Mouse (Mus musculus) forebrain, postnatal 0 days (tissue): ENCODE measurements at regions not wholly inside any gene's neighbourhood (a gene's known extent, or its start where the extent isn't known, plus 50 kb on each side); places are given as distances from the start of the nearest gene placed in this dataset.
"Not testable (repeated sequence)": the region's sequence is repeated elsewhere in the genome, so short reads cannot be mapped to it uniquely, and the experiment has no call there.

ENCODE experiments used
- ATAC-seq: fragments of 200-750 bp; cut with Nextera tagmentation; 2 replicates; pipeline ENCODE4 v1.8.0; 2017; ENCODE audit warnings: mild to moderate bottlenecking, moderate library complexity
- DNase-seq: peaks from one replicate; pipeline ENCODE4 v3.0.0-alpha.2; 2015
- H3K27ac ChIP-seq: fragments of 300-500 bp; sonication (generic); 2 replicates; pipeline ENCODE4 v1.5.1; 2014; ENCODE audit warnings: low read depth, mild to moderate bottlenecking, antibody characterized with exemption, low read length, moderate library complexity, mixed read lengths
- H3K27me3 ChIP-seq: fragments of 300-500 bp; sonication (generic); 2 replicates; pipeline ENCODE4 v1.6.1; 2014; ENCODE audit warnings: mild to moderate bottlenecking, low read length, mixed read lengths; ENCODE audit not compliant: insufficient read depth
- H3K36me3 ChIP-seq: fragments of 300-500 bp; sonication (generic); 2 replicates; pipeline ENCODE4 v1.6.1; 2014; ENCODE audit warnings: mild to moderate bottlenecking, moderate library complexity; ENCODE audit not compliant: insufficient read depth
- H3K4me1 ChIP-seq: fragments of 300-500 bp; sonication (generic); 2 replicates; pipeline ENCODE4 v1.6.1; 2014; ENCODE audit warnings: antibody characterized with exemption; ENCODE audit not compliant: insufficient read depth
- H3K4me2 ChIP-seq: fragments of 300-500 bp; sonication (generic); 2 replicates; pipeline ENCODE4 v1.6.1; 2014; ENCODE audit warnings: low read depth, mild to moderate bottlenecking, moderate library complexity
- H3K4me3 ChIP-seq: fragments of 300-500 bp; sonication (generic); 2 replicates; pipeline ENCODE4 v1.5.1; 2014; ENCODE audit warnings: low read depth, low read length, mixed read lengths
- H3K9ac ChIP-seq: fragments of 300-500 bp; sonication (generic); 2 replicates; pipeline ENCODE4 v1.6.1; 2014; ENCODE audit warnings: mild to moderate bottlenecking
- H3K9me3 ChIP-seq: fragments of 300-500 bp; sonication (generic); 2 replicates; pipeline ENCODE4 v1.6.1; 2016; ENCODE audit warnings: low read length
- CTCF ChIP-seq: sonication (generic); IDR thresholded peaks from 2 replicates; pipeline ENCODE4 v1.5.1; 2016; ENCODE audit warnings: antibody characterized with exemption, control low read depth, low read depth
- WGBS: fragments of 180-500 bp; shearing (Covaris S2); extraction: QIAGEN DNeasy Blood & Tissue Kit; methylation state at CpG from one replicate; pipeline ENCODE4 v1.1.7; 2014; 5-methylcytosine and 5-hydroxymethylcytosine counted together

DNA sequence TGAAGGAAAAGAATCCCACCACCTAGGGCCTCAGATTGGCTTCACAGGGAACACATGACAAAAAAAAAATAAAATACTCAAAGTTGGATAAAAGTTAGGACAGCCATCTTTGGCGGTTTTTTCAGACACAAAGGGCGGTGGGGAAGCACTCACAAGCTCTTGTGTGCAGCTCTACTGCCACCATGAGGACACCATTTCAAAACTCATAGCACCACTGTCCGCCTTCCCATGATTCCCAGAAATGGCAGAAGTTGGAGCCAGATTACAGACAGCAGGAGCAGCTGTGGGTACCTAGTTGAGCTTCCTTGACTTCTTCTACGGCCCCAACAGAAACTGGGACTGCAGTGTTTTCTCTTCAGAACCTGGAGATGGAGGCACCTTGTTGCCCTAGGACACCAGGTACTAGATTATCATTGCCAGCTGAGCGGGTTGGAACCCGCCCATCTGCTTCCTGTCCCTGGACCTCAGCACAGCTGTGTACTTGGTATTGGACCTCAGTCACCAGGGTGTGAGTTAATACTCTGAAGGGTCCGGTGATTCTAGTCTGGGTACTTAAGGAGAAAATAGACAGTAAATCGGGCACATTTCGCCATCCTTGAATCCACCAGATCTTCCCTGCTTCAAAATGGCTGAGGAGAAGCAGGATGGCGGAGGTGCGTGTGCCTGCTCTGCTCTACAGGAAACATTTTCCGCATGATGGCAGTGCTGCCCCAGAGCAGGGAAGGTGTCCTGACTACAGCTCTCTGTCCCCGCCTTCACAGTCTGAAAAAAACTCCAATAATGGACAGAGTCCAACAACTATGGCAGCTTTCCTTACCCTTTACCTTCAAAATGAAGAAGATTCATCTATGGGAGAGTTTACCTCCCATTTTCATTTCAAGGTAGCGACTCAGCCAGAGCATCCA lies 144.1 kb upstream of the Olfr1324 start:
- not testable (repeated sequence) for H3K27me3 ChIP-seq, H3K4me1 ChIP-seq, H3K27ac ChIP-seq, H3K9me3 ChIP-seq, H3K9ac ChIP-seq, H3K36me3 ChIP-seq
- 64% methylated on average over 14 of the region's 14 CpGs for WGBS
- ATAC-seq: peak; percentile 85
- DNase-seq: peak; percentile 86
- peak overlapping the region; percentile 14; the same call in 1 of the 2 replicates for H3K4me3 ChIP-seq
- peak; percentile 54 for TF ChIP-seq CTCF
- H3K4me2 ChIP-seq: 0 out of 2 replicates have a peak overlapping the region, but pooled peaks have one; percentile 21

DNA sequence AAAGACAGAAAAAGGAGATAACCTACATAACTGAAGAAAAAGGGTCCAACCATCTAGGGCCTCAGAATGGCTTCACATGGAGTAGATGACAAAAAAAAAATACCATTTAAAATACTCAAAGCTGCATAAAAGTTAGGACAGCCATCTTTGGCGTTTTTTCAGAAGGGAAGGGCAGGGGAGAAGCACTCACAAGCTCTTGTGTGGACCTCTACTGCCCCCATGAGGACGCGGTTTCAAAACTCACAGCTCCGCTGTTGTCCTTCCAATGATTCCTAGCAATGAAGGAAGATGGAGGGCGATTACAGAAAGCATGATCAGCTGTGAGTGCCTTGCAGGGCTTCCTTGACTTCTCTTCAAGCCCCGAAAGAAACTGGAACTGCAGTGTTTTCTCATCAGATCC lies 140.8 kb upstream of the Olfr1324 start:
- no peak for ATAC-seq

DNA sequence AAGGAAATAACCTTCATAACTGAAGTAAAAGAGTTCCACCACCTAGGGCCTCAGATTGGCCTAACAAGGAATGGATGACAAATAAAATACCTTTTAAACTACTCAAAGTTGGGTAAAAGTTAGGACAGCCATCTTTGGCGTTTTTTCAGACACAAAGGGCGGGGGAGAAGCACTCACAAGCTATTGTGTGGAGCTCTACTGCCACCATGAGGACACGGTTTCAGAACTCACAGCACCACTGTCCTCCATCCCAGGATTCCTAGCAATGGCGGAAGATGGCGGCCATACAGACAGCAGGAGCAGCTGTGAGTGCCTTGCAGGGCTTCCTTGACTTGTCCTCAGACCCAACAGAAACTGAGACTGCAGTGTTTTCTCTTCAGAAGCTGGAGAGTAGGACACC lies 138.0 kb upstream of the Olfr1324 start:
- Histone ChIP-seq H3K4me2 (0 out of 2 replicates have a peak overlapping the region, but pooled peaks have one; percentile 3), H3K9ac (no peak overlapping the region), H3K36me3 (no peaks in the 10 kb centered on the region), H3K27ac (no peak overlapping the region), H3K27me3 (no peaks in the 10 kb centered on the region), H3K9me3 (no peaks in the 10 kb centered on the region), H3K4me3 (no peak overlapping the region), H3K4me1 (no peaks in the 10 kb centered on the region)
- peak; percentile 60 for TF ChIP-seq CTCF
- ATAC-seq: peak; percentile 65; the same call in 1 of the 2 replicates
- peak; percentile 84 for DNase-seq
- 59% methylated on average over 5 of the region's 5 CpGs for WGBS

More for the DNA sequence above, 140.8 kb upstream of the Olfr1324 start:
- no peak overlapping the region for H3K4me2 ChIP-seq
- no peaks in the 10 kb centered on the region for H3K27me3 ChIP-seq
- peak; percentile 49 for TF ChIP-seq CTCF
- H3K4me1 ChIP-seq: no peaks in the 10 kb centered on the region
- 58% methylated on average over 6 of the region's 6 CpGs for WGBS
- H3K36me3 ChIP-seq: no peaks in the 10 kb centered on the region
- DNase-seq: peak; percentile 75
- H3K4me3 ChIP-seq: no peak overlapping the region
- no peaks in the 10 kb centered on the region for H3K9me3 ChIP-seq
- H3K27ac ChIP-seq: no peak overlapping the region
- H3K9ac ChIP-seq: no peak overlapping the region

DNA sequence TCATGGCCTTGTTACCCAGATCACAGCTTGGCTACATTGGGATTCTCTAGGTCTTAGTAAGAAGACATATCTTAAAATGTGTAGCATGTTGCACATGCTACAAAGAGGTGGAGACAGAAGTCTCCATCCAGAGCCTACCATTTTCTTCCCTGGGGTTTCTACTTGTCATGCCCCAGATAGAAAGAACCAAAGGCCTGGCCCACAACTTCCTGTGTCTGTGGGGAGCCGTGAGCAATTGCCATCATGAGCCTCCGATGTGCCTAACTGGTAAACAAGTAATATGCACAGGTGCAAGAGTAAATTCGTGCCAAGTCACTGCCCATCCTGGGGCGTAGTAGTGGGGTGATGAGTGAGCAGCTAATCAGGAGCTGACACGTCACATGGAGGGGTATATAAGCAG lies 136.7 kb upstream of the Olfr1324 start:
- not testable (repeated sequence) for ATAC-seq, H3K4me1 ChIP-seq, DNase-seq, H3K27me3 ChIP-seq, H3K4me3 ChIP-seq, H3K36me3 ChIP-seq, H3K27ac ChIP-seq, H3K9ac ChIP-seq, H3K9me3 ChIP-seq, H3K4me2 ChIP-seq
- WGBS: 92% methylated on average over 5 of the region's 5 CpGs

DNA sequence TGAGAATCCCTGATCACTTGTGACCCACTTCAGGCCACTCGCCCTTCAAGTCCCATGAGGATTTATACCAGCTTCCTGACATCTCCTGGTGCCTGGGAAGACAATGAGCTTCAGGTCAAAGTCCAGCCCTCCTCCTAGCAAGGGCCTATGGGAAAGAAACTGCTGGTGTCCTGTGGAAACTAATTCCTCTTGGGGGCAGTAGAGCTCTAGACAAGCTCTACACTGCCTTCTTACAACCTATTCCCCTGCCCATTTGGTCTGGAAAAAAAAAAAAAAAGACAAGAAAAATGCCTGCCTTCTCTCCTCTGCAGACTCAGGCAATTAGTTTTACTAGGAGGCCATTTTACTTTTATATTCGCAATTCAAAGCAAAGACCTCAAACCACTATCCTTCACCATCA lies 132.6 kb upstream of the Olfr1324 start:
- peak; percentile 48 for TF ChIP-seq CTCF
- 52% methylated on average over 2 of the region's 2 CpGs for WGBS
- peak; percentile 77 for ATAC-seq

DNA sequence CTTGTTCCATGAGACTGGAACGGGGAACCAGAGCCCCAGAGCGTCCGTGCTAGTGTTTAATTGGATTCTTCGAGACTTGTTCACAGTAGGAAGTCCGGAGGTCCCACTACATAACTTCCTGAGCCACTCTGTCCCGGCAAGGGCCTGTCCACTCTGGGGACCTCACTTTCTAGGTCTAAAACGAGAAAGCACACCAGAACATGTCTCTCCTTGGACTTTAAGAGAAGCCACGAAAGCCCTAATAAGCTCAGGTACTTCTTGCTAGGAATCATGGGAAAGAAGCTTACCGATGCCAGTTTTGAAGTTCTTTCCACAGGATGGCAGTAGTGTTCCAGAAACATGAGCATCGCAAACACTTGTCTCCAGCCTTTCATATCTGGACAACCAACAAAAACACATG lies 122.0 kb upstream of the Olfr1324 start:
- Histone ChIP-seq H3K9me3 (no peaks in the 10 kb centered on the region), H3K27me3 (no peaks in the 10 kb centered on the region), H3K4me1 (no peaks in the 10 kb centered on the region), H3K4me3 (peak overlapping the region; percentile 32), H3K9ac (0 out of 2 replicates have a peak overlapping the region, but pooled peaks have one; percentile 14), H3K36me3 (no peaks in the 10 kb centered on the region), H3K4me2 (peak overlapping the region; percentile 37; the same call in 1 of the 2 replicates), H3K27ac (no peak overlapping the region)
- ATAC-seq (peak; percentile 36; the same call in 1 of the 2 replicates), DNase-seq (peak; percentile 66)
- 50% methylated on average over 10 of the region's 10 CpGs for WGBS
- TF ChIP-seq CTCF: 0 out of 2 replicates have a peak, but pooled peaks have one; percentile 33

More for the DNA sequence above, 132.6 kb upstream of the Olfr1324 start:
- Histone ChIP-seq H3K9me3 (no peaks in the 10 kb centered on the region), H3K9ac (no peak overlapping the region), H3K27ac (no peak overlapping the region), H3K36me3 (no peaks in the 10 kb centered on the region), H3K4me3 (no peak overlapping the region), H3K4me2 (no peak overlapping the region), H3K4me1 (no peaks in the 10 kb centered on the region), H3K27me3 (no peaks in the 10 kb centered on the region)
- peak; percentile 52 for DNase-seq

DNA sequence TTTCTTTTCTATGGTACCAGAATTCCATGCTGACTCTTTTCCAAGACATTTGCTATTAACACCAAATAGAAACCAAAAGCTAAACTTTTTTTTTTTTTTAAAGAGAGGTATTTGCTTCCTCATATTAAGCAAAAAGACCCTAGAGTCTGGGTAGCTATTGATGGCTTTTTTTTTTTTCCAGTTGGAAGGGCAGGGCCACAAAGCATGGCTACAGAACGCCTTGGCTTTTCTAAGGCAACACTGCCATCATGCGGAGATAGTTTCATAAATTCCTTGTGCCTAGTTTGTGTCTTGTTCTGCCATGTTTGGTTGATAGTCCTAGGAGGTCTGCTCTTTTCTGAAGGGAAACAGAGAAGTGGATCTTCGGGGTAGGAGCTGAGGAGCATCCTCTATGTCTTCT lies 121.4 kb upstream of the Olfr1324 start:
- Histone ChIP-seq H3K4me2 (peak overlapping the region; percentile 37; the same call in 1 of the 2 replicates), H3K4me3 (peak overlapping the region; percentile 32), H3K9me3 (no peaks in the 10 kb centered on the region), H3K4me1 (no peaks in the 10 kb centered on the region), H3K9ac (no peak overlapping the region), H3K27me3 (no peaks in the 10 kb centered on the region), H3K27ac (no peak overlapping the region), H3K36me3 (no peaks in the 10 kb centered on the region)
- WGBS: 58% methylated on average over 3 of the region's 3 CpGs
- TF ChIP-seq CTCF: 0 out of 2 replicates have a peak, but pooled peaks have one; percentile 29
- DNase-seq: peak; percentile 83
- peak; percentile 78; the same call in 1 of the 2 replicates for ATAC-seq
